Mouse (Mus musculus) layer of hippocampus, postnatal 36 days (tissue): ENCODE results near the gene Npr1. TPM values are rescaled to one million over a fixed set of nuclear protein-coding genes. Genes with fewer than 3 reads are reported as not detected.

Experiments
- DNase-seq, 2 experiments: peaks; one replicate each; pipeline ENCODE4 v3.0.0; 2022
- total RNA-seq, 2 experiments: library from RNA; stranded (reverse); gene quantifications; 2 replicates each; pipeline ENCODE4 v1.2.3; 2021

Gene Npr1
- total RNA-seq, 2 experiments from 2014 or later: 4.6 to 6.1 TPM

DNA sequence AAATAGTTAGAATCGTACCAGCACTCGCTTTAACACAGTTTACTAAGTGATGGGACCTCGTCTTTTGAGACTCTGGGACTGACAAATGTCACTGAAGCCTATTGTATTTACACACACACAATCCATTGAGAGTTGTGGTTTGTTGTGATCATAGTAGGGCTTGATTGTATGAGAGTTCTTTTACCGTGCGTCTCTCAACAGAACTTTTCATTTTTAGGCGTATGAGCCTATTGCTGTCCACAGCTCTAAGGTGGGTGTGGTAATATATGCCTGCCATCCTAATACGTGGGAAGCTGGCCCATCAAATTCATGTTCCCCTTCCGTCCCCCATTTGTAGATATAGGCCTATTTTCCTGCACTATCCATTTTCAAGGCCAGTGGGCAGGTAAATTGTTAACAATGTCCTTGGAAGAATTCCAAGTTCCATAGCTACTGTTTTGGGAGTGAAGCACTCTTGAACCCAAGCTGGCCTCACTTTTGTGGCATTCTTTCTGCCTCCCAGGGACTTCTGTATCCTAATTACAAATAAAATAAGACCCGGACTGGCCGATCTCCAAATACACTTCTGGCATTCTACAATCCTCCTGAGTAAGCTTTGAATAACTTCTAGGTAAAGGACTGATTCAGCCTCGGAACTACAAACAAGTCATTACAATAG is 31.5 kb downstream of the Npr1 start:
- no peak for DNase-seq

GRCm38 (mm10) chr3:90433381-90434020 is 32.2 kb downstream of the Npr1 start, which contains the start of gene Ints3:
Gene Ints3 (minus strand): TSS chr3:90433622.
- DNase-seq: peak; percentile 100

DNA sequence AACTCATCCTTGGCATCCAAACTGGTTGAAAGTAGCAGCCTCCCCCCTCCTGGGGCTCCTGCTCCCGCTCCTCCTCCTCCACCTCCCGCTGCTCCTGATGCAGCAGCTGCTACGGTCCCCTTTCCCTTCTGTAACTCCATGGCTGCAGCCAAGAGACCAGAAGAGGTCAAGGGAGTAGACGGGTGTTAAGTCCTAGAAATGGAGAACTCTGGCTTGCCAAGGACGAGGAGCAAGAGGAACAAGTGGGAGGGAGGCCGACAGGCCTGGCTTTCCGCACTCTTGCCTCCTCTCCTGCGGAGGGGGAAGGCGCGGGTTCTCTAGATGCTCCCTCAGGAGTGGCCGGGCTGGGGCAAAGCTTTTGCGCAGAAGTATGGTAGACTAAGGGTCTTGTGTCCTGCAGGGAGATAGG is 32.9 kb downstream of the Npr1 start:
- peak; percentile 58 to 63 for DNase-seq

- DNase-seq: no peak
These were observed 33.3 kb downstream of the Npr1 start for GRCm38 (mm10) chr3:90432348-90432747.

DNA sequence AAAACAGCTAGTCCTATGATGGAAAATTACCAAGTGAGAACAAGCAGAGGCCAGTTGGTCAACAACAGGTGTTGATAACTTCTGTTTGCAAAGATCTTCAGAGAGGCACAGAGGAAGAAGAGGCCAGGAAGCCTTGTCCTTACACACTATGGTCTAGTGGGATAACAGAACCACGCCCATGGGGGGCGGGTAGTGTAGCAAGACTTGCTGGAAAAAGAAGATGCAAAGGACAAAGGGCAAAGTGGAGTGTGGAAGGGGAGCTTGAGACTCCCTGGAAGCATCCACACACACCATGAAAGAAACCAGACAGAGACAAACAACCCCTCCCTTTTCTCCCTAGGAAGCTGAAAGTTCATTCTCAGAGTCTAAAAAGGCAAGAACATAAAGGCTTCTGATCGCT is 36.1 kb downstream of the Npr1 start:
- DNase-seq: no peak

- DNase-seq: no peak
These were observed 37.5 kb downstream of the Npr1 start for GRCm38 (mm10) chr3:90428186-90428585.

GRCm38 (mm10) chr3:90427574-90427973 is 38.1 kb downstream of the Npr1 start:
- no peak for DNase-seq

DNA sequence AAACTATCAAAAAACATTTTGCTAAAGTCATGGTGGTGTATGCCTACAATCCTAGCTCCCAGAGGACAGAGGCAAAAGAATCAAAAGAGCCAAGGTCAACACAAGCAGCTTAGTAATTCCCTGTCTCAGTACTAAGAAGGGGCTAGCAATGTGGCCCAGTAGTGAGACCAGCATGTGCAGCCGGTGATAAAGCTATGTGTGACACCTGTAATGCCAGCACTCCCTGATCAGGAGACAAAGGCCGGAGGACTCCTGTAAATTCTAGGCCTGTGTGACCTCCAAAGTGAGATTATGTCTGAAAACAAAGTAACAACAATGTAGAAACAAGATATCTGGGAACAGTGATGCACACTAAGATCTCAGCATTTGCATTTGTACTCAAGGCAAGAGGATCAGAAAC is 40.2 kb downstream of the Npr1 start:
- DNase-seq: no peak

DNA sequence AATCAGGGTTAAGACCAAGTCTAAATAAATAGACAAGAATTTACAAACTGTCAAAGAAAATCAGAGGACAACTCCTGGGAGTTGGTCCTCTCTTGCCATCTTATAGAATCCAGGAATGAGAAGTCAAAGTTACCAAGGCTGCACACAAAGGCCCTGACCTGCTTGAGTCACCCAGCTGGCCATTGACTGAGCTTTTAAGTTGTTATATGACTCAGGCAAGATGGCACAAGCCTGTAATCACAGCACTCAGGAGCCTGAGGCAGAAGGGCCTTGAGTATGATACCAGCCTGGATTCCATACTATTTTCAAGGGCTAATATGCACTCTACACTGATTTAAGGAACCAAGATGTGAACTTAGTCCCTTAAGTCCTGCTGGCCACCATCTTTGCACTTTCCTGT is 42.1 kb downstream of the Npr1 start:
- DNase-seq: no peak

DNA sequence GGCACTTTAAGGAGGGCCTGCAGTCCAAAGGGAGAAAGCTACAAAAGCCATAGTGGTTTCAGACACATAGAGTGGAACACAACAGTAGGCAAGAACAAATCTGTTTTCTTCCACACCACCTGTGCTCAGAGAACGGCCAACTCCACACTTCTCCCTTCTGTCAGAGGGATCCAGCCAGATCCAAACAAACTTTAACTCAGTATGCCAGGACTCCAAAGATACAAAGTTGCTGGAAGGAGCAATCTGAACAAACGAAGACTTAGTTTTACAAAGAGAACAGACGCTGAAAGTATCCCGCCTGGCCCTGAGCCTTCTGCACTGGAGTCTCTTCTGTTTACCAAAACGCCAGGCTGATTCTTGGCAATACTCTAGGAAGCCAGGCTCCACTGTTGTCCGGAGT is 45.0 kb downstream of the Npr1 start:
- DNase-seq: peak; percentile 20 to 23

- no peak for DNase-seq
These were observed 52.7 kb downstream of the Npr1 start for GRCm38 (mm10) chr3:90413011-90413396.

DNA sequence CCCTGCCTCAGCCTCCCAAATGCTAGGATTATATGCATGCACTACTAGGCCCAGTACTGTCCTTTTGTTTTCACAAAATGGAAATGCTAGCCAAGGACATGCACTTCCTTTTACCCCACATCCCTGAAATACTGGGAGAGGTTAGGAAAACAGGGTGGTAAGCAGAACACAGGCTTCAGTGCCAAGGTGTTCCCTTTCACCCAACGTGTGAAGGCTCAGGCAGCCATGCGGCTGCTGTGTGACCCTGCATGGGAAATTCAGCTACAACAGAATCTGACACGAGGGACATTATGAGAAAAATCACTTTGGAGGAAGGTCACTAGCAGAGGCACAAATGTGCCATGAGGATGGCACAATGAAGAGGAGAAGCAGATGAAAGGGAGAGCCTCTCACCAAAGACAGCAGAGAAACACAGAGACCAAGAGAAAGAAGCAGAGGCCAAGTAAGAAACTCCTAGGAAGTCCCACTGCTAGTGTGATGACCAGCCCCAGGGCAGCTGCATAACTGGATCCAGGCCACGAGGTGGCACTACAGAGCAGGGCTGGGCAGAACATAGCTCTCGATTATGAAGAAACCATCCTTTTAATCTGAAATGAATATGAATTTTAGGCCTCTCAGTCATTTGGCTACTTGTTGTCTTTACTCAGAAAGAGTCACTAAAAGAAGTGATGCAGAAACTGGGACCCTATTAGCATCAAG is 53.2 kb downstream of the Npr1 start:
- peak; percentile 58 to 63 for DNase-seq

DNA sequence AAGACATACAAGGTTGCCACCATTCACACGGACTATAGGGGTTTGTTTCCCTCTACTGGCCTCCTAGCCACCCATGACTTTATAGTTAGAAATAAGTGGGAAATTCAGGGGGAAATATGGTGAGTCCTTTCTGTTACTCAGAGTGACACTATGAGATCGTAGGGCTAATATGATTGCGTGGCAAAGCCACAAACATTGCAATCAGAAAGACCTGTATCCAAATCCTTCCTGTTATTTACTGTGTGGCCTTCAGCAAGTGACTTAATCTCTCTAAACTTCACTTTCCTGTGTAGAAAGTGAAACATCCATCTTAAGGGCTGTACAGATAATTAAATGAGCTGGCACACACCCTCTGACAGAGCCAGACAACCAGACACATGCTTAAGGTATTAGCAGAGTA is 56.9 kb downstream of the Npr1 start:
- DNase-seq: no peak

DNA sequence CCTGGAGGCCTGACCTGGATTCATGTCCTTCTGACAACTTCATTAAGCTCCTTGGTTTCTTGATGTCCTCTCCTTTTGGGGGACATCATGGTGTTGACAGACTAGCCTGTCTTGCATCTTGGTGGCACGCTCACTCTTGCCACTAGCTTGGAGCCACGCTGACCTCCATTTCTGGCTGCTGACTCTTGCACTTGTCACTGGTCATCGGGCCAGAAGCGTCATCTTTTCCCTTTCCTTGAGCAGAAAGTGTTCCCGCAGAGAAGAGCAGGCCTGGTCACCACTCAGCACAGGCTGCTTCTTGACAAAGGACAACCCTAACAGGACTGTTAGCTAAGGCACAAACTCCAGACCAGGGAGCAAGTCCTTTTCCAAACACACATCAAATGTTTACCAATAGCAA is 59.3 kb downstream of the Npr1 start:
- no peak for DNase-seq

- DNase-seq: no peak
These were observed 61.1 kb downstream of the Npr1 start for GRCm38 (mm10) chr3:90404609-90405008.

DNA sequence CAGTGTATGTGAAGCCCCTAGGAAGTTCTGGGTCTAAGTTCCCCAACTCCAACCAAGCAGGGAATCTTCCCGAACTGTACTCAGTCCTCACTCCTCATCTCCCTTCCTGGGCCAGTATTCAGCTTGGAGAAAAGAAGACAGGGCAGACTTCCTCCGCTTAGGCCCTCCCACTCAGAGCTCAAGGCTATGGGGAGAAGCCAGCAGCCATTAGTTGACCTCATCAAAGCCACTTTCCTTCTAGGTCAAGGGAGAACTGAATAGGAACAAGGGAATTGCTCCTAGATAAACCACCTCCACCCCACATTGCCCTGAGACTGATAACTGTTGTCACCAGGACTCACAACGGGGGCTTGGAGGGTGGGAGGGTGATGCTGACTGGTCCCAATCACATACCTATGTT is 61.5 kb downstream of the Npr1 start:
- DNase-seq: no peak

- no peak for DNase-seq
These were observed 64.7 kb downstream of the Npr1 start for GRCm38 (mm10) chr3:90400993-90401392.

Other genes starting within 250 kb of the Npr1 start
- gene Jtb, start 234.3 kb downstream of the Npr1 start, total RNA-seq: 10 to 100 TPM; 46.0 to 47.2 TPM
- gene Creb3l4, start 222.4 kb downstream of the Npr1 start, total RNA-seq: under 1 TPM in 1 of 2 experiments, not detected in 1; 0.40 TPM
- 10 to 100 TPM; 44.9 to 47.2 TPM for gene Slc39a1, start 217.7 kb downstream of the Npr1 start, total RNA-seq
- gene Crtc2, start 211.7 kb downstream of the Npr1 start, total RNA-seq: 10 to 100 TPM; 34.5 to 41.3 TPM
- gene Dennd4b, start 200.7 kb downstream of the Npr1 start, total RNA-seq: 10 to 100 TPM; 30.5 to 31.8 TPM
- 100 to 1,000 TPM in 1 of 2 experiments, 10 to 100 TPM in 1; 95.2 to 109 TPM for gene Gatad2b, start 172.7 kb downstream of the Npr1 start, total RNA-seq
- 10 to 100 TPM; 13.9 to 25.2 TPM for gene Slc27a3, start 75.9 kb downstream of the Npr1 start, total RNA-seq
- gene Ints3, start 32.2 kb downstream of the Npr1 start, total RNA-seq: 10 to 100 TPM; 78.2 to 80.4 TPM
- 10 to 100 TPM; 83.0 to 83.8 TPM for gene Ilf2, start 10.3 kb upstream of the Npr1 start, total RNA-seq
- 10 to 100 TPM; 49.8 to 50.8 TPM for gene Snapin, start 25.2 kb upstream of the Npr1 start, total RNA-seq
- 100 to 1,000 TPM; 145 to 152 TPM for gene Chtop, start 43.6 kb upstream of the Npr1 start, total RNA-seq
- 10 to 100 TPM; 95.5 to 98.7 TPM for gene S100a1, start 48.5 kb upstream of the Npr1 start, total RNA-seq
- gene S100a13, start 48.6 kb upstream of the Npr1 start, total RNA-seq: 10 to 100 TPM; 21.1 to 26.4 TPM
- under 1 TPM; 0.53 to 0.67 TPM for gene S100a14, start 61.0 kb upstream of the Npr1 start, total RNA-seq
- 10 to 100 TPM; 82.5 to 96.2 TPM for gene S100a16, start 71.4 kb upstream of the Npr1 start, total RNA-seq
- gene S100a3, start 94.7 kb upstream of the Npr1 start, total RNA-seq: 1 to 10 TPM; 1.1 to 1.4 TPM
- gene S100a2, start 124.4 kb upstream of the Npr1 start, total RNA-seq: not detected
- not detected for gene Gm42674, start 136.0 kb upstream of the Npr1 start, total RNA-seq
- 1 to 10 TPM; 2.7 to 3.8 TPM for gene S100a4, start 137.9 kb upstream of the Npr1 start, total RNA-seq
- gene S100a5, start 142.7 kb upstream of the Npr1 start, total RNA-seq: not detected
- gene S100a6, start 147.0 kb upstream of the Npr1 start, total RNA-seq: 10 to 100 TPM; 18.8 to 23.5 TPM
- gene S100a7a, start 188.2 kb upstream of the Npr1 start, total RNA-seq: under 1 TPM; 0.61 to 0.62 TPM
- under 1 TPM in 1 of 2 experiments, not detected in 1; 0.91 TPM for gene S100a8, start 203.1 kb upstream of the Npr1 start, total RNA-seq
- gene S100a9, start 229.9 kb upstream of the Npr1 start, total RNA-seq: under 1 TPM in 1 of 2 experiments, not detected in 1; 0.86 TPM